Mouse (Mus musculus) hindbrain, embryonic 12.5 days (tissue): Measurements from ENCODE around the gene Grk3. TPM values are rescaled to one million over a fixed set of nuclear protein-coding genes. Genes with fewer than 3 reads are reported as not detected.

Experiments
- ATAC-seq: fragments of 200-750 bp; cut with Nextera tagmentation; 2 replicates; pipeline ENCODE4 v1.8.0; 2017; ENCODE audit warnings: moderate TSS enrichment; ENCODE audit not compliant: low FRiP score
- H3K27ac ChIP-seq: fragments of 300-500 bp; sonication (generic); 2 replicates; pipeline ENCODE4 v1.5.1; 2016; ENCODE audit warnings: mild to moderate bottlenecking
- H3K27me3 ChIP-seq: fragments of 300-500 bp; sonication (generic); 2 replicates; pipeline ENCODE4 v1.6.1; 2016; ENCODE audit warnings: mild to moderate bottlenecking
- H3K36me3 ChIP-seq: fragments of 300-500 bp; sonication (generic); 2 replicates; pipeline ENCODE4 v1.6.1; 2016; ENCODE audit warnings: mild to moderate bottlenecking
- H3K4me1 ChIP-seq: fragments of 300-500 bp; sonication (generic); 2 replicates; pipeline ENCODE4 v1.6.1; 2016
- H3K4me2 ChIP-seq: fragments of 300-500 bp; sonication (generic); replicated peaks from 2 replicates; pipeline ENCODE4 v1.6.1; 2016; ENCODE audit warnings: mild to moderate bottlenecking
- H3K4me3 ChIP-seq: fragments of 300-500 bp; sonication (generic); 2 replicates; pipeline ENCODE4 v1.5.1; 2016; ENCODE audit warnings: mild to moderate bottlenecking
- H3K9ac ChIP-seq: fragments of 300-500 bp; sonication (generic); 2 replicates; pipeline ENCODE4 v1.6.1; 2016; ENCODE audit warnings: mild to moderate bottlenecking, moderate library complexity
- H3K9me3 ChIP-seq: fragments of 300-500 bp; sonication (generic); replicated peaks from 2 replicates; pipeline ENCODE4 v1.6.1; 2016; ENCODE audit warnings: mild to moderate bottlenecking
- WGBS: fragments of 180-500 bp; shearing (Covaris S2); methylation state at CpG from one replicate; pipeline ENCODE4 v1.1.7; 2016; 5-methylcytosine and 5-hydroxymethylcytosine counted together
- polyA plus RNA-seq: library from polyadenylated mRNA; unstranded; fragments of >200 nt; fragmentation: Nextera tagmentation; extraction: Ambion mirVana; gene quantifications from 2 replicates; pipeline ENCODE4 v1.2.1, GENCODE M21; 2016

Grk3 gene
- polyA plus RNA-seq, 1 experiment from 2014 or later: 10.9 TPM

- Histone ChIP-seq H3K9me3 (no peaks in the 10 kb centered on the region), H3K36me3 (no peaks in the 10 kb centered on the region), H3K9ac (no peak overlapping the region), H3K27me3 (0 out of 2 replicates have a peak, but pooled peaks cover 2% of the 10 kb centered on the region), H3K4me2 (no peak overlapping the region), H3K4me3 (no peak overlapping the region), H3K27ac (no peak overlapping the region), H3K4me1 (peaks cover 8% of the 10 kb centered on the region; the same call in 1 of the 2 replicates)
- 34% methylated on average over 5 of the region's 5 CpGs for WGBS
- no peak for ATAC-seq
Observed at GRCm38 (mm10) chr5:113002821-113003380, 12.7 kb downstream of the Grk3 start.

GRCm38 (mm10) chr5:112999227-112999626 lies 16.4 kb downstream of the Grk3 start:
- H3K9ac ChIP-seq: no peak overlapping the region
- H3K27ac ChIP-seq: no peak overlapping the region
- WGBS: 84% methylated on average over 6 of the region's 8 CpGs
- peaks cover 15% of the 10 kb centered on the region; the same call in 1 of the 2 replicates for H3K4me1 ChIP-seq
- H3K4me3 ChIP-seq: no peak overlapping the region
- no peak for ATAC-seq
- H3K36me3 ChIP-seq: no peaks in the 10 kb centered on the region
- H3K4me2 ChIP-seq: no peak overlapping the region
- no peaks in the 10 kb centered on the region for H3K9me3 ChIP-seq
- H3K27me3 ChIP-seq: 0 out of 2 replicates have a peak, but pooled peaks cover 2% of the 10 kb centered on the region

GRCm38 (mm10) chr5:112997516-112998186 lies 17.9 kb downstream of the Grk3 start:
- peaks cover 10% of the 10 kb centered on the region; the same call in 1 of the 2 replicates for H3K4me1 ChIP-seq
- 0 out of 2 replicates have a peak, but pooled peaks cover 2% of the 10 kb centered on the region for H3K27me3 ChIP-seq
- no peaks in the 10 kb centered on the region for H3K9me3 ChIP-seq
- H3K4me2 ChIP-seq: no peak overlapping the region
- ATAC-seq: no peak
- no peak overlapping the region for H3K9ac ChIP-seq
- 46% methylated on average over 5 of the region's 5 CpGs for WGBS
- no peak overlapping the region for H3K4me3 ChIP-seq
- H3K27ac ChIP-seq: no peak overlapping the region
- H3K36me3 ChIP-seq: no peaks in the 10 kb centered on the region

- Histone ChIP-seq H3K4me3 (no peak overlapping the region), H3K9ac (no peak overlapping the region), H3K4me2 (no peak overlapping the region), H3K27me3 (no peaks in the 10 kb centered on the region), H3K36me3 (no peaks in the 10 kb centered on the region), H3K27ac (no peak overlapping the region), H3K9me3 (no peaks in the 10 kb centered on the region), H3K4me1 (no peaks in the 10 kb centered on the region)
- no peak for ATAC-seq
- WGBS: 76% methylated on average over 9 of the region's 9 CpGs
Observed at GRCm38 (mm10) chr5:112991245-112991644, 24.3 kb downstream of the Grk3 start.

GRCm38 (mm10) chr5:112981931-112982330 lies 33.7 kb downstream of the Grk3 start:
- Histone ChIP-seq H3K9me3 (no peaks in the 10 kb centered on the region), H3K4me1 (peaks cover 4% of the 10 kb centered on the region; the same call in 1 of the 2 replicates), H3K36me3 (no peaks in the 10 kb centered on the region), H3K4me2 (no peak overlapping the region), H3K27ac (no peak overlapping the region), H3K9ac (no peak overlapping the region), H3K27me3 (no peaks in the 10 kb centered on the region), H3K4me3 (no peak overlapping the region)
- WGBS: 50% methylated on average over 6 of the region's 6 CpGs
- no peak for ATAC-seq

GRCm38 (mm10) chr5:112979710-112980109 lies 35.9 kb downstream of the Grk3 start:
- no peaks in the 10 kb centered on the region for H3K27me3 ChIP-seq
- no peak for ATAC-seq
- no peak overlapping the region for H3K27ac ChIP-seq

GRCm38 (mm10) chr5:112979195-112979594 lies 36.4 kb downstream of the Grk3 start:
- H3K27me3 ChIP-seq: no peaks in the 10 kb centered on the region
- H3K4me2 ChIP-seq: no peak overlapping the region
- no peak overlapping the region for H3K4me3 ChIP-seq
- no peaks in the 10 kb centered on the region for H3K9me3 ChIP-seq
- H3K27ac ChIP-seq: no peak overlapping the region
- H3K9ac ChIP-seq: no peak overlapping the region
- no peaks in the 10 kb centered on the region for H3K36me3 ChIP-seq
- peaks cover 4% of the 10 kb centered on the region; the same call in 1 of the 2 replicates for H3K4me1 ChIP-seq
- no peak for ATAC-seq
- WGBS: 91% methylated on average over 9 of the region's 9 CpGs

More at GRCm38 (mm10) chr5:112979710-112980109, 35.9 kb downstream of the Grk3 start:
- no peaks in the 10 kb centered on the region for H3K36me3 ChIP-seq
- no peaks in the 10 kb centered on the region for H3K9me3 ChIP-seq
- H3K4me2 ChIP-seq: no peak overlapping the region
- no peak overlapping the region for H3K4me3 ChIP-seq
- H3K4me1 ChIP-seq: peaks cover 4% of the 10 kb centered on the region; the same call in 1 of the 2 replicates
- 80% methylated on average over 7 of the region's 7 CpGs for WGBS
- no peak overlapping the region for H3K9ac ChIP-seq

GRCm38 (mm10) chr5:112977089-112977488 lies 38.5 kb downstream of the Grk3 start:
- no peaks in the 10 kb centered on the region for H3K36me3 ChIP-seq
- no peak overlapping the region for H3K9ac ChIP-seq
- no peaks in the 10 kb centered on the region for H3K27me3 ChIP-seq
- no peak overlapping the region for H3K4me2 ChIP-seq
- ATAC-seq: no peak
- H3K4me3 ChIP-seq: no peak overlapping the region
- H3K4me1 ChIP-seq: peaks cover 6% of the 10 kb centered on the region; the same call in 1 of the 2 replicates
- 82% methylated on average over 5 of the region's 5 CpGs for WGBS
- no peaks in the 10 kb centered on the region for H3K9me3 ChIP-seq
- no peak overlapping the region for H3K27ac ChIP-seq

GRCm38 (mm10) chr5:112973596-112973995 lies 42.0 kb downstream of the Grk3 start:
- Histone ChIP-seq H3K4me2 (no peak overlapping the region), H3K4me3 (no peak overlapping the region), H3K9ac (no peak overlapping the region), H3K36me3 (no peaks in the 10 kb centered on the region), H3K4me1 (peaks cover 12% of the 10 kb centered on the region), H3K27ac (no peak overlapping the region), H3K9me3 (no peaks in the 10 kb centered on the region), H3K27me3 (no peaks in the 10 kb centered on the region)
- ATAC-seq: no peak
- 60% methylated on average over 7 of the region's 7 CpGs for WGBS

GRCm38 (mm10) chr5:112972297-112972696 lies 43.3 kb downstream of the Grk3 start:
- WGBS: 96% methylated on average over 12 of the region's 12 CpGs
- Histone ChIP-seq H3K36me3 (no peaks in the 10 kb centered on the region), H3K27ac (no peak overlapping the region), H3K27me3 (no peaks in the 10 kb centered on the region), H3K9ac (no peak overlapping the region), H3K4me3 (no peak overlapping the region), H3K4me2 (no peak overlapping the region), H3K4me1 (peaks cover 13% of the 10 kb centered on the region), H3K9me3 (no peaks in the 10 kb centered on the region)
- no peak for ATAC-seq

GRCm38 (mm10) chr5:112963495-112963894 lies 52.1 kb downstream of the Grk3 start:
- Histone ChIP-seq H3K27ac (no peak overlapping the region), H3K4me2 (no peak overlapping the region), H3K4me1 (peaks cover 33% of the 10 kb centered on the region), H3K27me3 (no peaks in the 10 kb centered on the region), H3K4me3 (no peak overlapping the region), H3K9me3 (no peaks in the 10 kb centered on the region), H3K9ac (no peak overlapping the region), H3K36me3 (no peaks in the 10 kb centered on the region)
- WGBS: 60% methylated on average over 4 of the region's 4 CpGs
- ATAC-seq: no peak

GRCm38 (mm10) chr5:112962166-112962565 lies 53.4 kb downstream of the Grk3 start:
- Histone ChIP-seq H3K4me1 (peaks cover 32% of the 10 kb centered on the region), H3K4me2 (no peak overlapping the region), H3K9me3 (no peaks in the 10 kb centered on the region), H3K27ac (no peak overlapping the region), H3K27me3 (no peaks in the 10 kb centered on the region), H3K9ac (no peak overlapping the region), H3K4me3 (no peak overlapping the region), H3K36me3 (no peaks in the 10 kb centered on the region)
- no peak for ATAC-seq
- 83% methylated on average over 6 of the region's 6 CpGs for WGBS

- no peak overlapping the region for H3K4me3 ChIP-seq
- no peaks in the 10 kb centered on the region for H3K27me3 ChIP-seq
- H3K9ac ChIP-seq: no peak overlapping the region
- no peaks in the 10 kb centered on the region for H3K36me3 ChIP-seq
- H3K4me2 ChIP-seq: no peak overlapping the region
- H3K9me3 ChIP-seq: no peaks in the 10 kb centered on the region
- peaks cover 28% of the 10 kb centered on the region for H3K4me1 ChIP-seq
- H3K27ac ChIP-seq: peak overlapping the region; percentile 35; the same call in 1 of the 2 replicates
- WGBS: 26% methylated on average over 3 of the region's 3 CpGs
- no peak for ATAC-seq
Observed at GRCm38 (mm10) chr5:112960911-112961310, 54.7 kb downstream of the Grk3 start.
